Mouse (Mus musculus) limb, embryonic 14.5 days (tissue): ENCODE results near the gene Prkab2. TPM values are rescaled to one million over a fixed set of nuclear protein-coding genes. Genes with fewer than 3 reads are reported as not detected.

Experiments
- ATAC-seq: fragments of 200-750 bp; cut with Nextera tagmentation; 2 replicates; pipeline ENCODE4 v1.8.0; 2017; ENCODE audit warnings: low read depth, moderate number of reproducible peaks, moderate TSS enrichment; ENCODE audit not compliant: low FRiP score
- DNase-seq: peaks from one replicate; pipeline ENCODE4 v3.0.0-alpha.2; 2015; ENCODE audit warnings: low spot score
- H3K27ac ChIP-seq: fragments of 300-500 bp; sonication (generic); replicated peaks from 2 replicates; pipeline ENCODE4 v1.5.1; 2014; ENCODE audit warnings: low read depth, mild to moderate bottlenecking, low read length, moderate library complexity, mixed read lengths
- H3K27me3 ChIP-seq: fragments of 300-500 bp; sonication (generic); 2 replicates; pipeline ENCODE4 v1.6.1; 2014; ENCODE audit warnings: low read length, mixed read lengths; ENCODE audit not compliant: control insufficient read depth, insufficient read depth
- H3K36me3 ChIP-seq: fragments of 300-500 bp; sonication (generic); 2 replicates; pipeline ENCODE4 v1.6.1; 2014; ENCODE audit warnings: mild to moderate bottlenecking, low read length, moderate library complexity, mixed read lengths; ENCODE audit not compliant: control insufficient read depth, insufficient read depth
- H3K4me1 ChIP-seq: fragments of 300-500 bp; sonication (generic); 2 replicates; pipeline ENCODE4 v1.6.1; 2014; ENCODE audit warnings: antibody characterized with exemption, low read length, mixed read lengths; ENCODE audit not compliant: control insufficient read depth, insufficient read depth
- H3K4me2 ChIP-seq: fragments of 300-500 bp; sonication (generic); replicated peaks from 2 replicates; pipeline ENCODE4 v1.6.1; 2014; ENCODE audit warnings: low read depth, mild to moderate bottlenecking, low read length, moderate library complexity; ENCODE audit not compliant: severe bottlenecking
- H3K4me3 ChIP-seq: fragments of 300-500 bp; sonication (generic); replicated peaks from 2 replicates; pipeline ENCODE4 v1.5.1; 2014; ENCODE audit warnings: low read length
- H3K9ac ChIP-seq: fragments of 300-500 bp; sonication (generic); 2 replicates; pipeline ENCODE4 v1.6.1; 2014; ENCODE audit warnings: mild to moderate bottlenecking, low read depth, low read length, moderate library complexity; ENCODE audit not compliant: severe bottlenecking
- H3K9me3 ChIP-seq: fragments of 300-500 bp; sonication (generic); 2 replicates; pipeline ENCODE4 v1.6.1; 2016; ENCODE audit warnings: low read length; ENCODE audit not compliant: control insufficient read depth
- POLR2A ChIP-seq: fragments of 200-500 bp; IDR thresholded peaks from 2 replicates; pipeline ENCODE4 v1.8.0; 2012; ENCODE audit warnings: inconsistent platforms, mild to moderate bottlenecking, moderate library complexity, borderline replicate concordance; ENCODE audit not compliant: insufficient read depth, insufficient read length; ENCODE audit errors: extremely low read depth
- WGBS: fragments of 180-500 bp; shearing (Covaris S2); extraction: QIAGEN DNeasy Blood & Tissue Kit; methylation state at CpG from one replicate; pipeline ENCODE4 v1.1.7; 2014; 5-methylcytosine and 5-hydroxymethylcytosine counted together
- polyA plus RNA-seq, 2 experiments: library from polyadenylated mRNA; depleted of rRNA in 1 of 2; stranded (reverse) in 1 of 2; unstranded in 1 of 2; fragments of >200 nt; fragmentation: Nextera tagmentation in 1 of 2; extraction: Ambion mirVana in 1 of 2; gene quantifications; 2 replicates each; pipeline versions ENCODE4 v1.2.1 to v1.2.3; 2012 to 2014

The Prkab2 gene
- polyA plus RNA-seq, 2 experiments, result 7.2 to 15.6 TPM

DNA sequence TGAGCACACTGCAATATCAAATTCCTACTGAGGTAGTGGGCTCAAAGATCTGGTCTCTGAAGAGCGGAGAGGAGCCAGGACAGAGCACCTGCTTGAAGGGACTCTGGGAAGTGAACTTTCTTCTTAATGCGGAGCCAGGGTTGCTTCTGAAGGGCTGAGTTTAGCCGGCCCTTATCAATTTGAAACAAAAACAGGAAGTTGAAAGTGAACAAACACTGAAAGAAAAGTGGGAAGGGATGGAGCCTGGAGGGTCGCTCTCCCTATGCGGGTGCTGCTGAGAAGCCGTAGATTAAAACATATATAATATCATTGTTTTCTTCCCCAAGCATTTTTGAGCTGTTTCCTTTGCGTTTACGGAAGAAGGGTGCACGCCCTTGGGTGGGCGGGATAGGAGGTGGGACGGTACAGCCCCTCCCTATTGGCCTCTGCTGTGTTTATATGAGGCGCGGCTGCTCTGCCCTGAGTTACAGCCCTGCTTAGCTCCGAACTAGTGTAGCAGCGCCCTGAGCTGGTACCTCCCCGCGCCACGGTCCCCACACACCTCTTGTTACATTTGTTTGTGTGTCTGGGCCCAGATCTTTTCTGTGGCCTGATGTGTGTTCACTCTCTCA, 29.5 kb upstream of the Prkab2 start, which contains the start of gene Fmo5:
Gene Fmo5, plus strand, starts transcription at position 414 of the 611 bp plus-strand sequence.
- H3K4me2 ChIP-seq, result peak within 1 kb of the TSS; percentile 52
- peak within 1 kb of the TSS; percentile 38 for H3K4me3 ChIP-seq
- no peaks in the 10 kb centered on the region for H3K27me3 ChIP-seq
- no peaks in the 10 kb centered on the region for H3K4me1 ChIP-seq
- peak; percentile 80 for ATAC-seq
- 4% methylated on average over 18 of the region's 18 CpGs for WGBS
- peak within 1 kb of the TSS; percentile 37 for H3K9ac ChIP-seq
- H3K36me3 ChIP-seq, result no peaks in the 10 kb centered on the region
- no peaks in the 10 kb centered on the region for H3K9me3 ChIP-seq
- peak; percentile 44 for DNase-seq
- H3K27ac ChIP-seq, result no peak within 1 kb of the TSS; the same call in 1 of the 2 replicates
- no peak for TF ChIP-seq POLR2A

GRCm38 (mm10) chr3:97629941-97630340, 28.1 kb upstream of the Prkab2 start:
- WGBS, result 77% methylated on average over 4 of the region's 4 CpGs
- H3K36me3 ChIP-seq, result no peaks in the 10 kb centered on the region
- H3K27ac ChIP-seq, result no peak overlapping the region
- no peak for DNase-seq
- no peaks in the 10 kb centered on the region for H3K27me3 ChIP-seq
- H3K9me3 ChIP-seq, result no peaks in the 10 kb centered on the region
- no peak for TF ChIP-seq POLR2A
- ATAC-seq, result no peak
- H3K4me2 ChIP-seq, result no peak overlapping the region
- no peak overlapping the region for H3K9ac ChIP-seq
- H3K4me1 ChIP-seq, result peaks cover 7% of the 10 kb centered on the region
- no peak overlapping the region for H3K4me3 ChIP-seq

GRCm38 (mm10) chr3:97630746-97631145, 27.2 kb upstream of the Prkab2 start:
- no peaks in the 10 kb centered on the region for H3K27me3 ChIP-seq
- no peaks in the 10 kb centered on the region for H3K36me3 ChIP-seq
- DNase-seq, result no peak
- H3K4me2 ChIP-seq, result no peak overlapping the region
- H3K27ac ChIP-seq, result no peak overlapping the region
- H3K9me3 ChIP-seq, result no peaks in the 10 kb centered on the region
- ATAC-seq, result no peak
- 88% methylated on average over 4 of the region's 4 CpGs for WGBS
- TF ChIP-seq POLR2A, result no peak
- no peak overlapping the region for H3K9ac ChIP-seq
- peaks cover 7% of the 10 kb centered on the region for H3K4me1 ChIP-seq
- no peak overlapping the region for H3K4me3 ChIP-seq

DNA sequence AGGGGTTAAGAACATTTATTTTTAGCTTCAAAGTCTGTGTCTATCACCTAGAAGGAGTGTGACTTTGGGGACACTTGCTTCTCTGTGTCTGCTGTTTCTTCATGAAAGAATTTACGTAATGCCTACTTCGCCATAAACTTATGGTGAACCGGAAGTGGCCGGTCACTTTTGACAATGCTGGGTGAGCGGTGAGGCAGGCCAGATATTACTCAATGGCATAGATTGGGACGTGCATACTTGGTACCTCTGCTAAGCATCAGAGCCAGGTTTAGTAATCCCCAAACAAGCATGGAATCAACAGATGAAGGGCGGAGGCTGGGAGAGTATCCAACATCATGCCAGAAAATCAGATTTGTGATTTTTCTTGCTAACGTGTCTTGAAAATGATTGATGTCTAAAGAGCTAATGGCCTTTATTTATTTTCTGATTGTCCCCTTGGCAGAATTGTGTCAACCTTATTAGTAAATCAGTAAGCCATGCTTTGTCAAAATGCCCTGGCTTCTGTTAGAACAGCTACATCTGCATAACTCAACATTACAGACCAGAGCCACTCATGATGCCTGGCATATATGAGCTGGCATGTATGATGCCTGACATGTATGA, 26.6 kb upstream of the Prkab2 start:
- Histone ChIP-seq H3K27ac (no peak overlapping the region), H3K27me3 (no peaks in the 10 kb centered on the region), H3K9ac (no peak overlapping the region), H3K36me3 (no peaks in the 10 kb centered on the region), H3K4me1 (peaks cover 7% of the 10 kb centered on the region), H3K4me3 (no peak overlapping the region), H3K4me2 (no peak overlapping the region), H3K9me3 (no peaks in the 10 kb centered on the region)
- no peak for DNase-seq
- ATAC-seq, result no peak
- TF ChIP-seq POLR2A, result no peak
- WGBS, result 83% methylated on average over 8 of the region's 8 CpGs

DNA sequence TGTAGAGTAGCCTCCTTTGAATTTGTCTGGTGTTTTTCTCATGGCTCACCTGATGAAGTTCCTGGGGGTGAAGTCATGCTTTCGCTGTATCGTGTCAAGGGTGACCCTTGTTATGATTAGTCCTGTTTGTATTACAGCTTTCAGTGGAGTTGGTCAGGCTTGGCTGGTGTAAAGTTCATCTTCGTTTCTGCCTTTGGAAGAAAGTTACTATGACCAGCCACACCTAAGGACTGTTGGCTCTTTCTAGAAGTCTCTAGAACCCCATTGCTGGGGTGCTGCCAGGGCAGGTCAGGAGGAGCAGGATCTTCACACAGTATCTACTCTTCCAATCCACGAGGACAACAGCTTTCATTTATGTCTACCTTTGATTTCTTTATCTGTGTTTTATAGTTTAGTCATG, 24.5 kb upstream of the Prkab2 start:
- no peak overlapping the region for H3K9ac ChIP-seq
- no peak overlapping the region for H3K4me3 ChIP-seq
- H3K9me3 ChIP-seq, result no peaks in the 10 kb centered on the region
- TF ChIP-seq POLR2A, result no peak
- H3K4me2 ChIP-seq, result no peak overlapping the region
- no peaks in the 10 kb centered on the region for H3K36me3 ChIP-seq
- ATAC-seq, result no peak
- H3K27ac ChIP-seq, result no peak overlapping the region
- peaks cover 7% of the 10 kb centered on the region for H3K4me1 ChIP-seq
- no peak for DNase-seq
- no peaks in the 10 kb centered on the region for H3K27me3 ChIP-seq
- WGBS, result 76% methylated on average over 4 of the region's 4 CpGs
